Mouse (Mus musculus): Measurements from ENCODE around the gene 4930579F01Rik.

DNA sequence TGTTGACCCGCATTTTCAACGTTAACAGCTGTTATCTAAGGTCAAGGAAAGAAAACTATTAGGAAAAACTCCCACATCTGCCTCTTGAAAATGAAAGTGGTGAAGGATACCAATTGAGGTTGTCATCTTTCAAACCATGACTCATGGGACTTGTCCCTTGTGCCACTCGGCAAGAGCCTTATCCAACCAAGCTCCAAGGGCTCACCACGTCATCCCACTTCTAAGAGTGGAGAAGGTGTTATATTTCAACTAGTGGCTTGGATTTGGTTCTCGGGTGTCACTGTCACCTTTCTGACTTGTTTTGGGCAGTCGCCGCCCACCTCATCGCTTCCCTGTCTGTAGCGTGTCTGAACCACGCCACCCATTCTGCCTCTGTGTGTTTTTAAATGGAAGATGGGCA is 69.8 kb downstream of the 4930579F01Rik start:
- TF ChIP-seq POLR2A (IDR thresholded peaks at IDR 0.05; ENCODE audit: control insufficient read depth, extremely low read depth, insufficient read depth, low read length, poor library complexity): no peak
- no peak for TF ChIP-seq CTCF (IDR thresholded peaks at IDR 0.05; ENCODE audit: borderline replicate concordance, control insufficient read depth, extremely low read depth, insufficient read depth, low read length, poor library complexity)

All from thymus, adult 2 months (tissue).